Mouse (Mus musculus) neural tube, embryonic 11.5 days (tissue): ENCODE measurements at regions not wholly inside any gene's neighbourhood (a gene's known extent, or its start where the extent isn't known, plus 50 kb on each side); places are given as distances from the start of the nearest gene placed in this dataset.
A peak's percentile ranks its signal among the peaks of the same experiment; 100 is the strongest.
"Not testable (repeated sequence)": the region's sequence is repeated elsewhere in the genome, so short reads cannot be mapped to it uniquely, and the experiment has no call there.

ENCODE experiments used
- ATAC-seq: fragments of 200-750 bp; cut with Nextera tagmentation; 2 replicates; pipeline ENCODE4 v1.8.0; 2017; ENCODE audit warnings: moderate number of reproducible peaks, mild to moderate bottlenecking, moderate TSS enrichment, moderate library complexity; ENCODE audit not compliant: insufficient read depth, low FRiP score, low TSS enrichment
- DNase-seq: peaks from one replicate; pipeline ENCODE4 v3.0.0-alpha.2; 2015; ENCODE audit warnings: low spot score
- H3K27ac ChIP-seq: fragments of 300-500 bp; sonication (generic); 2 replicates; pipeline ENCODE4 v1.5.1; 2014; ENCODE audit warnings: low read depth, mild to moderate bottlenecking, low read length
- H3K27me3 ChIP-seq: fragments of 300-500 bp; sonication (generic); 2 replicates; pipeline ENCODE4 v1.6.1; 2014; ENCODE audit warnings: mild to moderate bottlenecking, low read length, mixed read lengths; ENCODE audit not compliant: control insufficient read depth, insufficient read depth
- H3K36me3 ChIP-seq: fragments of 300-500 bp; sonication (generic); 2 replicates; pipeline ENCODE4 v1.6.1; 2014; ENCODE audit warnings: mild to moderate bottlenecking, low read length, moderate library complexity, mixed read lengths; ENCODE audit not compliant: control insufficient read depth, insufficient read depth
- H3K4me1 ChIP-seq: fragments of 300-500 bp; sonication (generic); 2 replicates; pipeline ENCODE4 v1.6.1; 2014; ENCODE audit warnings: low read length, mixed read lengths; ENCODE audit not compliant: control insufficient read depth, insufficient read depth
- H3K4me2 ChIP-seq: fragments of 300-500 bp; sonication (generic); 2 replicates; pipeline ENCODE4 v1.6.1; 2014; ENCODE audit warnings: low read depth, mild to moderate bottlenecking, moderate library complexity
- H3K4me3 ChIP-seq: fragments of 300-500 bp; sonication (generic); 2 replicates; pipeline ENCODE4 v1.5.1; 2014; ENCODE audit warnings: low read depth, low read length
- H3K9ac ChIP-seq: fragments of 300-500 bp; sonication (generic); 2 replicates; pipeline ENCODE4 v1.6.1; 2014; ENCODE audit warnings: mild to moderate bottlenecking, low read length
- H3K9me3 ChIP-seq: fragments of 300-500 bp; sonication (generic); 2 replicates; pipeline ENCODE4 v1.6.1; 2016; ENCODE audit warnings: low read length; ENCODE audit not compliant: control insufficient read depth
- WGBS: fragments of 180-500 bp; shearing (Covaris S2); extraction: QIAGEN DNeasy Blood & Tissue Kit; methylation state at CpG from one replicate; pipeline ENCODE4 v1.1.7; 2014; 5-methylcytosine and 5-hydroxymethylcytosine counted together

- H3K4me2 ChIP-seq: no peak overlapping the region
- no peak overlapping the region for H3K27ac ChIP-seq
- no peak overlapping the region for H3K9ac ChIP-seq
- H3K9me3 ChIP-seq: no peaks in the 10 kb centered on the region
- no peaks in the 10 kb centered on the region for H3K27me3 ChIP-seq
- no peak for ATAC-seq
- DNase-seq: no peak
- H3K4me3 ChIP-seq: no peak overlapping the region
- H3K36me3 ChIP-seq: no peaks in the 10 kb centered on the region
- no peaks in the 10 kb centered on the region for H3K4me1 ChIP-seq
- 88% methylated on average over 1 of the region's 1 CpGs for WGBS
Observed at GRCm38 (mm10) chr2:39337524-39337923, 111.3 kb upstream of the Ppp6c start.

GRCm38 (mm10) chr2:39325715-39326493 lies 99.7 kb upstream of the Ppp6c start:
- Histone ChIP-seq H3K4me2 (no peak overlapping the region), H3K27me3 (no peaks in the 10 kb centered on the region), H3K9ac (no peak overlapping the region), H3K4me3 (no peak overlapping the region), H3K36me3 (no peaks in the 10 kb centered on the region), H3K9me3 (no peaks in the 10 kb centered on the region), H3K4me1 (no peaks in the 10 kb centered on the region), H3K27ac (no peak overlapping the region)
- ATAC-seq (no peak), DNase-seq (no peak)
- 68% methylated on average over 9 of the region's 9 CpGs for WGBS

GRCm38 (mm10) chr2:39325122-39325521 lies 98.9 kb upstream of the Ppp6c start:
- H3K4me2 ChIP-seq, H3K9me3 ChIP-seq, ATAC-seq, H3K9ac ChIP-seq, H3K4me1 ChIP-seq, H3K27ac ChIP-seq, H3K36me3 ChIP-seq, DNase-seq, H3K27me3 ChIP-seq, H3K4me3 ChIP-seq: not testable (repeated sequence)
- 73% methylated on average over 3 of the region's 3 CpGs for WGBS

- Histone ChIP-seq H3K9ac (no peak overlapping the region), H3K4me1 (no peaks in the 10 kb centered on the region), H3K4me3 (no peak overlapping the region), H3K4me2 (no peak overlapping the region), H3K27ac (no peak overlapping the region), H3K36me3 (no peaks in the 10 kb centered on the region), H3K9me3 (no peaks in the 10 kb centered on the region), H3K27me3 (no peaks in the 10 kb centered on the region)
- WGBS: 76% methylated on average over 2 of the region's 2 CpGs
- no peak for DNase-seq
- peak; percentile 20; the same call in 1 of the 2 replicates for ATAC-seq
Observed at GRCm38 (mm10) chr2:39299798-39300382, 73.6 kb upstream of the Ppp6c start.

GRCm38 (mm10) chr2:39299290-39299689 lies 73.0 kb upstream of the Ppp6c start:
- H3K4me2 ChIP-seq: no peak overlapping the region
- H3K9ac ChIP-seq: no peak overlapping the region
- H3K4me3 ChIP-seq: no peak overlapping the region
- no peak overlapping the region for H3K27ac ChIP-seq
- H3K4me1 ChIP-seq: no peaks in the 10 kb centered on the region
- H3K9me3 ChIP-seq: no peaks in the 10 kb centered on the region
- 81% methylated on average over 1 of the region's 1 CpGs for WGBS
- no peaks in the 10 kb centered on the region for H3K36me3 ChIP-seq
- ATAC-seq (no peak), DNase-seq (no peak)
- H3K27me3 ChIP-seq: no peaks in the 10 kb centered on the region

GRCm38 (mm10) chr2:39295435-39295834 lies 69.2 kb upstream of the Ppp6c start:
- H3K4me3 ChIP-seq: no peak overlapping the region
- no peak overlapping the region for H3K27ac ChIP-seq
- DNase-seq: no peak
- 84% methylated on average over 1 of the region's 1 CpGs for WGBS
- no peaks in the 10 kb centered on the region for H3K36me3 ChIP-seq
- no peak overlapping the region for H3K9ac ChIP-seq
- no peaks in the 10 kb centered on the region for H3K9me3 ChIP-seq
- H3K4me2 ChIP-seq: no peak overlapping the region
- ATAC-seq: no peak
- H3K4me1 ChIP-seq: no peaks in the 10 kb centered on the region
- no peaks in the 10 kb centered on the region for H3K27me3 ChIP-seq

GRCm38 (mm10) chr2:39278218-39278617 lies 52.0 kb upstream of the Ppp6c start:
- ATAC-seq (no peak), DNase-seq (no peak)
- H3K36me3 ChIP-seq: no peaks in the 10 kb centered on the region
- no peak overlapping the region for H3K9ac ChIP-seq
- H3K9me3 ChIP-seq: no peaks in the 10 kb centered on the region
- no peaks in the 10 kb centered on the region for H3K4me1 ChIP-seq
- 62% methylated on average over 1 of the region's 1 CpGs for WGBS
- H3K4me3 ChIP-seq: no peak overlapping the region
- H3K4me2 ChIP-seq: no peak overlapping the region
- H3K27ac ChIP-seq: no peak overlapping the region
- H3K27me3 ChIP-seq: no peaks in the 10 kb centered on the region
